Mouse (Mus musculus) hindbrain, embryonic 11.5 days (tissue): Measurements from ENCODE around the gene Stxbp3. TPM values are rescaled to one million over a fixed set of nuclear protein-coding genes. Genes with fewer than 3 reads are reported as not detected.

Experiments used
- ATAC-seq: fragments of 200-750 bp; cut with Nextera tagmentation; 2 replicates; pipeline ENCODE4 v1.8.0; 2017; ENCODE audit warnings: mild to moderate bottlenecking, moderate TSS enrichment, moderate library complexity; ENCODE audit not compliant: low FRiP score
- DNase-seq: peaks from one replicate; pipeline ENCODE4 v3.0.0-alpha.2; 2015; ENCODE audit warnings: low spot score
- H3K27ac ChIP-seq: fragments of 300-500 bp; sonication (generic); 2 replicates; pipeline ENCODE4 v1.5.1; 2014; ENCODE audit warnings: mild to moderate bottlenecking, low read depth, low read length
- H3K27me3 ChIP-seq: fragments of 300-500 bp; sonication (generic); 2 replicates; pipeline ENCODE4 v1.6.1; 2014; ENCODE audit warnings: mild to moderate bottlenecking, low read length, moderate library complexity, mixed read lengths; ENCODE audit not compliant: control insufficient read depth, insufficient read depth
- H3K36me3 ChIP-seq: fragments of 300-500 bp; sonication (generic); 2 replicates; pipeline ENCODE4 v1.6.1; 2014; ENCODE audit warnings: mild to moderate bottlenecking, low read length, moderate library complexity, mixed read lengths; ENCODE audit not compliant: control insufficient read depth, insufficient read depth
- H3K4me1 ChIP-seq: fragments of 300-500 bp; sonication (generic); replicated peaks from 2 replicates; pipeline ENCODE4 v1.6.1; 2014; ENCODE audit warnings: low read length, mixed read lengths; ENCODE audit not compliant: control insufficient read depth, insufficient read depth
- H3K4me2 ChIP-seq: fragments of 300-500 bp; sonication (generic); replicated peaks from 2 replicates; pipeline ENCODE4 v1.6.1; 2014; ENCODE audit warnings: mild to moderate bottlenecking, low read depth, low read length
- H3K4me3 ChIP-seq: fragments of 300-500 bp; sonication (generic); 2 replicates; pipeline ENCODE4 v1.5.1; 2014; ENCODE audit warnings: low read depth, low read length
- H3K9ac ChIP-seq: fragments of 300-500 bp; sonication (generic); 2 replicates; pipeline ENCODE4 v1.6.1; 2014; ENCODE audit warnings: low read depth, low read length
- H3K9me3 ChIP-seq: fragments of 300-500 bp; sonication (generic); 2 replicates; pipeline ENCODE4 v1.6.1; 2016; ENCODE audit warnings: low read length; ENCODE audit not compliant: control insufficient read depth
- WGBS: fragments of 180-500 bp; shearing (Covaris S2); extraction: QIAGEN DNeasy Blood & Tissue Kit; methylation state at CpG from one replicate; pipeline ENCODE4 v1.1.7; 2014; 5-methylcytosine and 5-hydroxymethylcytosine counted together
- polyA plus RNA-seq: library from polyadenylated mRNA; unstranded; fragments of >200 nt; fragmentation: Nextera tagmentation; extraction: Ambion mirVana; gene quantifications from 2 replicates; pipeline ENCODE4 v1.2.1, GENCODE M21; 2014

Gene Stxbp3
- polyA plus RNA-seq, 1 experiment from 2014 or later = 28.1 TPM

- no peak overlapping the region for H3K27ac ChIP-seq
- no peak overlapping the region for H3K4me3 ChIP-seq
- H3K4me2 ChIP-seq = no peak overlapping the region
- no peak overlapping the region for H3K9ac ChIP-seq
- H3K27me3 ChIP-seq = no peaks in the 10 kb centered on the region
- no peak for ATAC-seq
- DNase-seq = no peak
- no peaks in the 10 kb centered on the region for H3K9me3 ChIP-seq
- no peaks in the 10 kb centered on the region for H3K4me1 ChIP-seq
- 71% methylated on average over 1 of the region's 1 CpGs for WGBS
- no peaks in the 10 kb centered on the region for H3K36me3 ChIP-seq
These were observed 84.2 kb downstream of the Stxbp3 start for GRCm38 (mm10) chr3:108756131-108756530.

GRCm38 (mm10) chr3:108755542-108755941 is 84.8 kb downstream of the Stxbp3 start:
- H3K4me3 ChIP-seq = no peak overlapping the region
- H3K4me1 ChIP-seq = no peaks in the 10 kb centered on the region
- no peaks in the 10 kb centered on the region for H3K27me3 ChIP-seq
- no peak overlapping the region for H3K4me2 ChIP-seq
- no peaks in the 10 kb centered on the region for H3K36me3 ChIP-seq
- no peak overlapping the region for H3K9ac ChIP-seq
- H3K27ac ChIP-seq = no peak overlapping the region
- ATAC-seq = no peak
- WGBS = 75% methylated on average over 2 of the region's 2 CpGs
- no peaks in the 10 kb centered on the region for H3K9me3 ChIP-seq
- DNase-seq = no peak

- Histone ChIP-seq H3K27me3 (no peaks in the 10 kb centered on the region), H3K4me3 (no peak overlapping the region), H3K36me3 (no peaks in the 10 kb centered on the region), H3K4me2 (no peak overlapping the region), H3K9ac (no peak overlapping the region), H3K4me1 (no peaks in the 10 kb centered on the region), H3K9me3 (no peaks in the 10 kb centered on the region), H3K27ac (no peak overlapping the region)
- DNase-seq (no peak), ATAC-seq (no peak)
- WGBS = 82% methylated on average over 1 of the region's 1 CpGs
These were observed 85.8 kb downstream of the Stxbp3 start for GRCm38 (mm10) chr3:108754541-108754940.

GRCm38 (mm10) chr3:108751691-108752090 is 88.6 kb downstream of the Stxbp3 start:
- DNase-seq (no peak), ATAC-seq (no peak)
- Histone ChIP-seq H3K36me3 (no peaks in the 10 kb centered on the region), H3K4me3 (no peak overlapping the region), H3K4me2 (no peak overlapping the region), H3K9me3 (no peaks in the 10 kb centered on the region), H3K27me3 (no peaks in the 10 kb centered on the region), H3K4me1 (no peaks in the 10 kb centered on the region), H3K27ac (no peak overlapping the region), H3K9ac (no peak overlapping the region)
- 80% methylated on average over 6 of the region's 6 CpGs for WGBS

DNA sequence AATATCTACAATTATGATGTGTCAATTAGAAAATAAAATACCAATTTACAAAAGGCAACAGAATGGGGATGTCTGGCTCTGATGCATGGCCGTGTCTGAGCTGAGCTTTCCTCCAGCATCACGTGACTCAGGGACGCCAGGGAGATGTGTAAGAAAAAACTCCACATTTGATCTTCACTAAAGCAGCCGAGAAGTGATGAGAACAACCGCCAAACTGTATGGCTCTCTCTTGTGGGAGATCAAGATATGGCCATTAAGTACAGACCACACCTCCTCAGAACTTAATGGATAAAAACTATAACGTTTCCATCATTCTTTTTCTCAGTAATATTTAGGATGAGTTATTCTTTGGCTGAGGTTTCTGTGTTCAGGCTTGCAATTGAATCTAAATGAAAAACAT is 89.3 kb downstream of the Stxbp3 start:
- no peak for ATAC-seq
- no peak overlapping the region for H3K9ac ChIP-seq
- no peak overlapping the region for H3K27ac ChIP-seq
- H3K4me3 ChIP-seq = no peak overlapping the region
- no peaks in the 10 kb centered on the region for H3K27me3 ChIP-seq
- no peaks in the 10 kb centered on the region for H3K9me3 ChIP-seq
- no peak overlapping the region for H3K4me2 ChIP-seq
- DNase-seq = no peak
- WGBS = 66% methylated on average over 6 of the region's 6 CpGs
- no peaks in the 10 kb centered on the region for H3K4me1 ChIP-seq
- H3K36me3 ChIP-seq = no peaks in the 10 kb centered on the region

DNA sequence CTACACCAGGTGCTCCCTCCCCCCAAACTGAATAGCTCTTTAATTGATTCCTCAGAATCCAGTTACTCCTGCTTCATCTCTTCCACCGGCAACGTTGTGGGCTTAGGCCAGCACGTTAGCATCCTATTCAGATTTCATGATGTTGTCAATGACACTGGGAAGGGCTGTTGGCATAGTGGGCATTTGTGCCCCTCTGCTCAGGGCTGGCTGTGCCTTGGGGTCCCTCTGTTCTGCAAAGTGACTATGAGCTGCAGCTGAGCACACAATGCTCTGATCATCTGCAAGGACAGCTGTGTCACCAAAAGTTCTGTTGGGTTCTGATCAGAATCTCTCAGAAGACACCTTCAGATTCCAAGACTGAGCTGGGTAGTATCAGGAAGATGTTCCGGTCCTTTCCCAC is 96.3 kb downstream of the Stxbp3 start:
- 89% methylated on average over 4 of the region's 4 CpGs for WGBS
- H3K4me1 ChIP-seq = no peaks in the 10 kb centered on the region
- H3K27ac ChIP-seq = no peak overlapping the region
- no peak for DNase-seq
- H3K4me3 ChIP-seq = no peak overlapping the region
- no peaks in the 10 kb centered on the region for H3K27me3 ChIP-seq
- no peaks in the 10 kb centered on the region for H3K36me3 ChIP-seq
- ATAC-seq = no peak
- H3K4me2 ChIP-seq = no peak overlapping the region
- H3K9ac ChIP-seq = no peak overlapping the region
- H3K9me3 ChIP-seq = no peaks in the 10 kb centered on the region

Other genes with a start within 250 kb of the Stxbp3 start
- gene Wdr47, start 249.2 kb downstream of the Stxbp3 start, polyA plus RNA-seq = 50.4 and 55.2 TPM in 2 replicates
- gene Clcc1, start 186.6 kb downstream of the Stxbp3 start, polyA plus RNA-seq = 64.5 and 66.7 TPM in 2 replicates
- 95.3 and 104 TPM in 2 replicates for gene Gpsm2, start 118.2 kb downstream of the Stxbp3 start, polyA plus RNA-seq
- 0.11 TPM in 1 of 2 replicates, not detected in the other for gene Aknad1, start 100.9 kb downstream of the Stxbp3 start, polyA plus RNA-seq
- gene Fndc7, start 49.5 kb upstream of the Stxbp3 start, polyA plus RNA-seq = 0.28 TPM in 1 of 2 replicates, not detected in the other
- 84.4 and 85.3 TPM in 2 replicates for gene Prpf38b, start 71.2 kb upstream of the Stxbp3 start, polyA plus RNA-seq
- 0.52 and 0.84 TPM in 2 replicates for gene Henmt1, start 99.3 kb upstream of the Stxbp3 start, polyA plus RNA-seq
- 0.52 TPM in 1 of 2 replicates, not detected in the other for gene Gm9857, start 99.9 kb upstream of the Stxbp3 start, polyA plus RNA-seq
- 12.5 and 14.9 TPM in 2 replicates for gene Fam102b, start 187.1 kb upstream of the Stxbp3 start, polyA plus RNA-seq
- not detected in 2 replicates for gene Slc25a54, start 239.9 kb upstream of the Stxbp3 start, polyA plus RNA-seq